Mouse (Mus musculus) bone marrow macrophage, adult 2 months (primary cell): ENCODE results near the gene Smarcd1.

Experiments
- CTCF ChIP-seq: IDR thresholded peaks from 2 replicates; pipeline ENCODE4 v1.5.1; 2012; ENCODE audit warnings: low read depth, mild to moderate bottlenecking, low read length, moderate library complexity
- POLR2A ChIP-seq: IDR thresholded peaks from 2 replicates; pipeline ENCODE4 v1.6.1; 2012; ENCODE audit warnings: mild to moderate bottlenecking, low read depth, low read length, borderline replicate concordance

GRCm38 (mm10) chr15:99669392-99669791 lies 32.5 kb upstream of the Smarcd1 start:
- TF ChIP-seq CTCF (no peak), POLR2A (no peak)
